Mouse (Mus musculus) liver, adult 2 months (tissue): Measurements from ENCODE around the gene Hs3st3b1.

ENCODE experiments used
- CTCF ChIP-seq: fragments of 200-500 bp; IDR thresholded peaks from 2 replicates; pipeline ENCODE4 v1.5.1; 2011; ENCODE audit warnings: low read depth, low read length, control low read depth
- POLR2A ChIP-seq: fragments of 200-500 bp; IDR thresholded peaks from 2 replicates; pipeline ENCODE4 v1.6.1; 2011; ENCODE audit warnings: low read length, control low read depth; ENCODE audit not compliant: insufficient read depth; ENCODE audit errors: extremely low read depth

GRCm38 (mm10) chr11:63948371-63948770 is 26.3 kb upstream of the Hs3st3b1 start:
- no peak for TF ChIP-seq CTCF
- no peak for TF ChIP-seq POLR2A
